20 mouse cellular contexts compared by ENCODE assay signal in genomic region chr3:65904106-65904505, GRCm38 (mm10). TPM values are rescaled to one million over a fixed set of nuclear protein-coding genes. Genes with fewer than 3 reads are reported as not detected.
A peak's percentile ranks its signal among the peaks of the same experiment; 100 is the strongest.
DNase-seq lines count a peak whose midpoint lies in the region; ATAC-seq and TF ChIP-seq lines count a peak whose summit lies in the region.
"Had no signal": no experiment of that assay in that cellular context is flagged by ENCODE, and none has a peak within 500 bp of the region (broad histone marks: within the 10 kb centered on the region; RNA-seq: fewer than 3 reads in every experiment).

No protein-coding gene starts in this region.

- no peaks in the 10 kb centered on the region for H3K79me2 ChIP-seq in heart, adult 2 months (replicated peaks; ENCODE audit: control insufficient read depth, insufficient read depth, low read length)

- H3K4me2 ChIP-seq in kidney, postnatal 0 days (ENCODE audit: low read length), result no peak overlapping the region
- H3K4me2 ChIP-seq in embryonic facial prominence, embryonic 15.5 days (replicated peaks), result no peak overlapping the region
- H3K4me2 ChIP-seq: midbrain, embryonic 15.5 days had no signal

- ATAC-seq in kidney, postnatal 0 days (replicated peaks; ENCODE audit: low FRiP score, low read depth), result no peak
- ATAC-seq in embryonic facial prominence, embryonic 15.5 days (ENCODE audit: insufficient number of reproducible peaks, low FRiP score, low TSS enrichment, low read depth), result no peak
- ATAC-seq in monocyte, adult 5-6 weeks (replicated peaks; ENCODE audit: insufficient number of reproducible peaks, low FRiP score, low TSS enrichment, poor library complexity, severe bottlenecking), result no peak
- ATAC-seq: inflammation-experienced regulatory T-cells, adult 6 months; liver, postnatal 0 days; midbrain, embryonic 15.5 days had no signal

- H3K27ac ChIP-seq in heart, adult 2 months, result peak overlapping the region; percentile 55
- H3K27ac ChIP-seq in kidney, postnatal 0 days, result no peak overlapping the region
- H3K27ac ChIP-seq in embryonic facial prominence, embryonic 15.5 days (replicated peaks), result 0 out of 2 replicates have a peak overlapping the region, but pooled peaks have one; percentile 7
- H3K27ac ChIP-seq: left cerebral cortex, adult 2 months; midbrain, embryonic 15.5 days had no signal

- WGBS in heart, adult 2 months, result 31% methylated on average over 4 of the region's 4 CpGs
- 7% methylated on average over 4 of the region's 4 CpGs for WGBS in kidney, postnatal 0 days
- WGBS in embryonic facial prominence, embryonic 15.5 days, result 4% methylated on average over 4 of the region's 4 CpGs

- no peaks in the 10 kb centered on the region for H3K9me3 ChIP-seq in kidney, postnatal 0 days (replicated peaks; ENCODE audit: low read length)
- H3K9me3 ChIP-seq in embryonic facial prominence, embryonic 15.5 days (replicated peaks), result no peaks in the 10 kb centered on the region
- H3K9me3 ChIP-seq: megakaryocyte, embryonic 14.5 days; midbrain, embryonic 15.5 days had no signal

- no peak for TF ChIP-seq POLR2A in heart, adult 2 months (IDR thresholded peaks at IDR 0.05; ENCODE audit: insufficient read depth, low read depth, low read length)

- H3K27me3 ChIP-seq in heart, adult 2 months (ENCODE audit: control insufficient read depth, insufficient read depth, low read length), result no peaks in the 10 kb centered on the region
- no peaks in the 10 kb centered on the region for H3K27me3 ChIP-seq in kidney, postnatal 0 days (ENCODE audit: insufficient read depth, low read length)
- no peaks in the 10 kb centered on the region for H3K27me3 ChIP-seq in embryonic facial prominence, embryonic 15.5 days
- H3K27me3 ChIP-seq: midbrain, embryonic 15.5 days had no signal

- TF ChIP-seq EP300 in heart, adult 2 months (IDR thresholded peaks at IDR 0.05; ENCODE audit: insufficient read depth, low read depth, low read length), result no peak

- no peak for DNase-seq in heart, adult 2 months
- no peak for DNase-seq in heart, adult 9 months (ENCODE audit: low spot score in 2 of 2)
- DNase-seq in kidney, postnatal 0 days (ENCODE audit: low spot score), result peak; percentile 38
- DNase-seq in kidney, postnatal 10 days, result no peak
- DNase-seq in cerebellum, postnatal 25 days, result no peak
- DNase-seq in adrenal gland, postnatal 25 days, result no peak
- DNase-seq: B cell, adult 2 months; cerebellum, adult 9-10 months; gastrocnemius, postnatal 25 days; kidney, adult 8-10 months; liver, postnatal 0 days; lung, postnatal 14 days; thymus, adult 18-20 months had no signal

- TF ChIP-seq CTCF in heart, adult 2 months (IDR thresholded peaks at IDR 0.05), result no peak
- no peak for TF ChIP-seq CTCF in kidney, postnatal 0 days (IDR thresholded peaks at IDR 0.05; ENCODE audit: low read depth)

- no peak overlapping the region for H3K4me3 ChIP-seq in heart, adult 2 months
- no peak overlapping the region for H3K4me3 ChIP-seq in kidney, postnatal 0 days (replicated peaks; ENCODE audit: low read depth, low read length)
- H3K4me3 ChIP-seq in embryonic facial prominence, embryonic 15.5 days (replicated peaks), result no peak overlapping the region
- H3K4me3 ChIP-seq: layer of hippocampus, adult 2 months; left cerebral cortex, adult 2 months; megakaryocyte, embryonic 14.5 days; midbrain, embryonic 15.5 days had no signal

- no peak overlapping the region for H3K9ac ChIP-seq in heart, adult 2 months (ENCODE audit: low read depth, low read length)
- H3K9ac ChIP-seq in kidney, postnatal 0 days (ENCODE audit: low read depth, low read length), result no peak overlapping the region
- no peak overlapping the region for H3K9ac ChIP-seq in embryonic facial prominence, embryonic 15.5 days
- H3K9ac ChIP-seq: liver, postnatal 0 days; midbrain, embryonic 15.5 days had no signal

- intact Hi-C loops in heart, adult 2 months (cut with DNase I), result loop anchor here (2.0 kb wide), 1 partner anchor 25 kb away; no protein-coding TSS in a partner anchor

- peaks cover 8% of the 10 kb centered on the region for H3K4me1 ChIP-seq in heart, adult 2 months (ENCODE audit: control insufficient read depth, insufficient read depth, low read length)
- 0 out of 2 replicates have a peak, but pooled peaks cover 3% of the 10 kb centered on the region for H3K4me1 ChIP-seq in kidney, postnatal 0 days (replicated peaks; ENCODE audit: insufficient read depth, low read length)
- peaks cover 16% of the 10 kb centered on the region for H3K4me1 ChIP-seq in embryonic facial prominence, embryonic 15.5 days
- H3K4me1 ChIP-seq: midbrain, embryonic 15.5 days had no signal

- H3K36me3 ChIP-seq in heart, adult 2 months (ENCODE audit: control insufficient read depth, insufficient read depth, low read length), result peaks cover 4% of the 10 kb centered on the region; the same call in 1 of the 2 replicates
- H3K36me3 ChIP-seq in kidney, postnatal 0 days (ENCODE audit: insufficient read depth, low read length), result no peaks in the 10 kb centered on the region
- no peaks in the 10 kb centered on the region for H3K36me3 ChIP-seq in embryonic facial prominence, embryonic 15.5 days
- H3K36me3 ChIP-seq: midbrain, embryonic 15.5 days had no signal

RNA-seq across cellular contexts. Expression of gene Ccnl1, which starts 53.9 kb away (rescaled TPM):
- total RNA-seq in heart, adult 2 months (2021), result 10 to 100 TPM; 16.7 to 18.1 TPM
- 17.8 and 24.6 TPM in 2 replicates for polyA plus RNA-seq in heart, adult 2 months (2012; rRNA removed)
- 82.6 and 88.2 TPM in 2 replicates for polyA plus RNA-seq in kidney, postnatal 0 days (2015; fragmentation: Nextera tagmentation; extraction: Ambion mirVana)
- polyA plus RNA-seq in embryonic facial prominence, embryonic 15.5 days (2015; fragmentation: Nextera tagmentation; extraction: Ambion mirVana), result 106 and 107 TPM in 2 replicates
- total RNA-seq in adrenal gland, postnatal 25 days (2021), result 97.6 and 105 TPM in 2 replicates
- 637 to 1,006 TPM (median 735 TPM) in 3 replicates for total RNA-seq in monocyte, adult 5-6 weeks (2017)
